Mouse (Mus musculus): ENCODE results near the gene Ogfod1.

Ogfod1 gene

GRCm38 (mm10) chr8:94047845-94048244 is 10.8 kb downstream of the Ogfod1 start:
- TF ChIP-seq GATA4 (IDR thresholded peaks at IDR 0.05; ENCODE audit: insufficient replicate concordance, low read length), result no peak

GRCm38 (mm10) chr8:94052696-94053095 is 15.7 kb downstream of the Ogfod1 start:
- TF ChIP-seq GATA4 (IDR thresholded peaks at IDR 0.05; ENCODE audit: insufficient replicate concordance, low read length), result no peak

GRCm38 (mm10) chr8:94057157-94057854 is 20.3 kb downstream of the Ogfod1 start:
- TF ChIP-seq GATA4 (IDR thresholded peaks at IDR 0.05; ENCODE audit: insufficient replicate concordance, low read length), result no peak

GRCm38 (mm10) chr8:94066121-94066863 is 29.3 kb downstream of the Ogfod1 start:
- no peak for TF ChIP-seq GATA4 (IDR thresholded peaks at IDR 0.05; ENCODE audit: insufficient replicate concordance, low read length)

GRCm38 (mm10) chr8:94068793-94069192 is 31.8 kb downstream of the Ogfod1 start:
- no peak for TF ChIP-seq GATA4 (IDR thresholded peaks at IDR 0.05; ENCODE audit: insufficient replicate concordance, low read length)

GRCm38 (mm10) chr8:94076461-94077192 is 39.6 kb downstream of the Ogfod1 start:
- TF ChIP-seq GATA4 (IDR thresholded peaks at IDR 0.05; ENCODE audit: insufficient replicate concordance, low read length), result no peak

- no peak for TF ChIP-seq GATA4 (IDR thresholded peaks at IDR 0.05; ENCODE audit: insufficient replicate concordance, low read length)
These were observed 51.0 kb downstream of the Ogfod1 start for GRCm38 (mm10) chr8:94087964-94088363.

GRCm38 (mm10) chr8:94089715-94090114 is 52.7 kb downstream of the Ogfod1 start:
- no peak for TF ChIP-seq GATA4 (IDR thresholded peaks at IDR 0.05; ENCODE audit: insufficient replicate concordance, low read length)

- TF ChIP-seq GATA4 (IDR thresholded peaks at IDR 0.05; ENCODE audit: insufficient replicate concordance, low read length), result no peak
These were observed 55.9 kb downstream of the Ogfod1 start for GRCm38 (mm10) chr8:94092848-94093247.

- no peak for TF ChIP-seq GATA4 (IDR thresholded peaks at IDR 0.05; ENCODE audit: insufficient replicate concordance, low read length)
These were observed 57.3 kb downstream of the Ogfod1 start for GRCm38 (mm10) chr8:94094281-94094680.

GRCm38 (mm10) chr8:94098081-94098974 is 61.3 kb downstream of the Ogfod1 start, which contains the start of gene Bbs2:
Gene Bbs2 (minus strand): TSS chr8:94098928.
- TF ChIP-seq GATA4 (IDR thresholded peaks at IDR 0.05; ENCODE audit: insufficient replicate concordance, low read length), result peak; percentile 31; the same call in 1 of the 2 replicates

GRCm38 (mm10) chr8:94098996-94099395 is 62.0 kb downstream of the Ogfod1 start:
- TF ChIP-seq GATA4 (IDR thresholded peaks at IDR 0.05; ENCODE audit: insufficient replicate concordance, low read length), result no peak

- no peak for TF ChIP-seq GATA4 (IDR thresholded peaks at IDR 0.05; ENCODE audit: insufficient replicate concordance, low read length)
These were observed 67.1 kb downstream of the Ogfod1 start for GRCm38 (mm10) chr8:94104146-94104545.

- TF ChIP-seq GATA4 (IDR thresholded peaks at IDR 0.05; ENCODE audit: insufficient replicate concordance, low read length), result no peak
These were observed 70.9 kb downstream of the Ogfod1 start for GRCm38 (mm10) chr8:94107871-94108270.

GRCm38 (mm10) chr8:94109396-94109795 is 72.4 kb downstream of the Ogfod1 start:
- no peak for TF ChIP-seq GATA4 (IDR thresholded peaks at IDR 0.05; ENCODE audit: insufficient replicate concordance, low read length)
